Comparison of ENCODE assay signal across 33 mouse cellular contexts in genomic region chr1:137003144-137003543, GRCm38 (mm10). TPM values are rescaled to one million over a fixed set of nuclear protein-coding genes. Genes with fewer than 3 reads are reported as not detected.
"Had no signal": no experiment of that assay in that cellular context is flagged by ENCODE, and none has a peak within 500 bp of the region (broad histone marks: within the 10 kb centered on the region; RNA-seq: fewer than 3 reads in every experiment).

No protein-coding gene starts in this region.

- ATAC-seq: hindbrain, embryonic 16.5 days; hindbrain, postnatal 0 days; inflammation-experienced regulatory T-cells, adult 6 months had no signal

- H3K27me3 ChIP-seq: heart, embryonic 12.5 days; heart, embryonic 13.5 days; heart, embryonic 15.5 days; hindbrain, embryonic 12.5 days; hindbrain, embryonic 13.5 days; hindbrain, embryonic 15.5 days; kidney, embryonic 15.5 days had no signal

- H3K4me1 ChIP-seq: heart, embryonic 10.5 days; heart, embryonic 12.5 days; heart, embryonic 13.5 days; heart, embryonic 15.5 days; hindbrain, embryonic 10.5 days; hindbrain, embryonic 12.5 days; hindbrain, embryonic 13.5 days; hindbrain, embryonic 15.5 days; kidney, embryonic 15.5 days had no signal

- DNase-seq: heart, postnatal 10 days; heart, postnatal 14 days; heart, postnatal 36 days; heart, postnatal 4 days; kidney, adult 11 months; kidney, adult 18-20 months; kidney, adult 2 months; kidney, adult 8-10 months; kidney, adult 9 months; kidney, postnatal 10 days; kidney, postnatal 14 days; kidney, postnatal 25 days; kidney, postnatal 36 days; kidney, postnatal 4 days; layer of hippocampus, adult 9-11 months; layer of hippocampus, postnatal 36 days had no signal

- H3K9ac ChIP-seq: heart, embryonic 12.5 days; heart, embryonic 13.5 days; heart, embryonic 15.5 days; hindbrain, embryonic 12.5 days; hindbrain, embryonic 13.5 days; hindbrain, embryonic 14.5 days; hindbrain, embryonic 15.5 days; kidney, embryonic 15.5 days had no signal

- H3K4me2 ChIP-seq: heart, embryonic 11.5 days; heart, embryonic 12.5 days; heart, embryonic 13.5 days; heart, embryonic 15.5 days; hindbrain, embryonic 12.5 days; hindbrain, embryonic 13.5 days; hindbrain, embryonic 14.5 days; hindbrain, embryonic 15.5 days; kidney, embryonic 15.5 days had no signal

- H3K4me3 ChIP-seq: heart, embryonic 10.5 days; heart, embryonic 12.5 days; heart, embryonic 13.5 days; heart, embryonic 15.5 days; hindbrain, embryonic 10.5 days; hindbrain, embryonic 12.5 days; hindbrain, embryonic 13.5 days; hindbrain, embryonic 15.5 days; kidney, embryonic 15.5 days; layer of hippocampus, adult 2 months; left cerebral cortex, adult 2 months had no signal

- H3K9me3 ChIP-seq: heart, embryonic 10.5 days; heart, embryonic 15.5 days; hindbrain, embryonic 12.5 days; hindbrain, embryonic 15.5 days had no signal

- H3K36me3 ChIP-seq: heart, embryonic 12.5 days; heart, embryonic 13.5 days; heart, embryonic 15.5 days; hindbrain, embryonic 10.5 days; hindbrain, embryonic 12.5 days; hindbrain, embryonic 13.5 days; hindbrain, embryonic 15.5 days; kidney, embryonic 15.5 days had no signal

- H3K27ac ChIP-seq: heart, embryonic 10.5 days; heart, embryonic 13.5 days; heart, embryonic 15.5 days; hindbrain, embryonic 10.5 days; hindbrain, embryonic 12.5 days; hindbrain, embryonic 13.5 days; hindbrain, embryonic 14.5 days; hindbrain, embryonic 15.5 days; hindbrain, postnatal 0 days; kidney, embryonic 15.5 days; kidney, postnatal 0 days; layer of hippocampus, adult 2 months; left cerebral cortex, adult 2 months had no signal

RNA-seq across cellular contexts. Expression of gene Nr5a2, which starts 42.9 kb away (rescaled TPM):
- polyA plus RNA-seq: inflammation-experienced regulatory T-cells, adult 6 months had no signal
